Mouse (Mus musculus) embryonic fibroblast, embryonic 13.5 days (primary cell): Measurements from ENCODE around the gene Hoxa13.

Source experiments
- CTCF ChIP-seq: IDR thresholded peaks from 2 replicates; pipeline ENCODE4 v1.5.1; 2011; ENCODE audit warnings: mild to moderate bottlenecking, control low read depth, low read length, moderate library complexity, borderline replicate concordance; ENCODE audit not compliant: insufficient read depth
- POLR2A ChIP-seq: IDR thresholded peaks from 2 replicates; pipeline ENCODE4 v1.6.1; 2011; ENCODE audit warnings: low read depth, mild to moderate bottlenecking, control low read depth, low read length, moderate library complexity

DNA sequence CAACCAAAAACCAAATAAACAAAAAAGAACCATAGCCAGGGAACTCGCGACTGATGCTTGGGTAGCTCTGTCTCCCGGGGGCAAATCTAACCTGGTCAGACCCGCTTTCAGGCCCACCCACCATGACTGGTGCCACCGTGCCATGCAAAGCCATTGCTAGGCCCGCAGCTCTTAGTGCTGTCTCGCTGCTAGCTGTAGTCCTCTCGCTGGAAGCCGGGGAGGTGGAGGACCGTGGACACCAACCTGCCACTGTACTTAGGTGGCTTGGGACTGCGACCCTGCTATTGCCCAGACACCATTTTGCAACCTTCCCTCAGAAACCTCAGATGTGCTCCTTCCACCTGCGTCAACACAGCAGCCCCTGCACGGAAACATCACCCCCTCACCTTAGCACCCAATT is 48.7 kb downstream of the Hoxa13 start:
- TF ChIP-seq CTCF (no peak), POLR2A (no peak; the same call in 1 of the 2 replicates)
